Mouse (Mus musculus) liver, adult 2 months (tissue): ENCODE data around the gene Pole4. TPM values are rescaled to one million over a fixed set of nuclear protein-coding genes. Genes with fewer than 3 reads are reported as not detected.

Experiments
- DNase-seq: peaks from one replicate; pipeline ENCODE4 v3.0.0-alpha.2; 2011; ENCODE audit warnings: low read depth, low spot score; ENCODE audit errors: extremely low read depth
- H3K27ac ChIP-seq: fragments of 200-500 bp; replicated peaks from 2 replicates; pipeline ENCODE4 v1.5.1; 2012; ENCODE audit warnings: low read depth, mild to moderate bottlenecking, control low read depth, inconsistent platforms, low read length; ENCODE audit not compliant: insufficient read depth
- H3K27me3 ChIP-seq: fragments of 200-500 bp; 2 replicates; pipeline ENCODE4 v1.6.1; 2012; ENCODE audit warnings: mild to moderate bottlenecking, moderate library complexity, low read length, inconsistent platforms; ENCODE audit not compliant: control insufficient read depth, insufficient read depth
- H3K36me3 ChIP-seq: fragments of 200-500 bp; 2 replicates; pipeline ENCODE4 v1.6.1; 2012; ENCODE audit warnings: low read length, inconsistent platforms; ENCODE audit not compliant: control insufficient read depth, insufficient read depth
- H3K4me1 ChIP-seq: fragments of 200-500 bp; 2 replicates; pipeline ENCODE4 v1.6.1; 2011; ENCODE audit warnings: low read length; ENCODE audit not compliant: control insufficient read depth, insufficient read depth
- H3K4me3 ChIP-seq: fragments of 200-500 bp; 2 replicates; pipeline ENCODE4 v1.5.1; 2011; ENCODE audit warnings: low read depth, mild to moderate bottlenecking, control low read depth, low read length, moderate library complexity; ENCODE audit not compliant: insufficient read depth
- H3K79me2 ChIP-seq: fragments of 200-500 bp; 2 replicates; pipeline ENCODE4 v1.6.1; 2012; ENCODE audit warnings: inconsistent platforms, mild to moderate bottlenecking, low read length, moderate library complexity; ENCODE audit not compliant: control insufficient read depth, insufficient read depth
- H3K9ac ChIP-seq: fragments of 200-500 bp; 2 replicates; pipeline ENCODE4 v1.6.1; 2012; ENCODE audit warnings: low read depth, mild to moderate bottlenecking, control low read depth, inconsistent platforms, low read length
- CTCF ChIP-seq: fragments of 200-500 bp; IDR thresholded peaks from 2 replicates; pipeline ENCODE4 v1.5.1; 2011; ENCODE audit warnings: low read depth, low read length, control low read depth
- POLR2A ChIP-seq: fragments of 200-500 bp; IDR thresholded peaks from 2 replicates; pipeline ENCODE4 v1.6.1; 2011; ENCODE audit warnings: low read length, control low read depth; ENCODE audit not compliant: insufficient read depth; ENCODE audit errors: extremely low read depth
- WGBS: fragments of 180-500 bp; shearing (Covaris S2); methylation state at CpG from one replicate; pipeline ENCODE4 v1.1.7; 2018; 5-methylcytosine and 5-hydroxymethylcytosine counted together
- polyA plus RNA-seq: library from polyadenylated mRNA; depleted of rRNA; stranded (reverse); fragments of >200 nt; gene quantifications from 2 replicates; pipeline ENCODE4 v1.2.3, GENCODE M21; 2012
- total RNA-seq: library from RNA; depleted of rRNA; stranded (reverse); fragments of >200 nt; gene quantifications from 2 replicates; pipeline ENCODE4 v1.2.3, GENCODE M21; 2014

Pole4 gene
- total and polyA plus RNA-seq, 2 experiments: 12.2 to 23.7 TPM

DNA sequence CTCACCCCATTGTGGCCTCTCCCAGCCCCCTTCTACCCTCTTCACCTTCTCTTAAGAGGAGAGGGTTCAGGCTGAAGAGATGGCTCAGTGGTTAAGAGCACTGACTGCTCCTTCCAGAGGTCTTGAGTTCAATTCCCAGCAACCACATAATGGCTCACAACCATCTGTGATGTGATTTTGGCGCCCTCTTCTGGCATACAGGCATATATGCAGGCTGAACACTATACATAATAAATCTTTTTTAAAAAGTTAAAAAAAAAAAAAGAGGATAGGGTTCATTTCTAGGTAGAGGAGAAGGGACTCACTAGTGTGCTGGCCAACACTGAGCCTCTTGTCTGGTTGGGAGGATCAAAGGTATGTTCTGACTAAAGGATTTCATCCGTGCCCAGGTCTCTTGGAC is 44.9 kb upstream of the Pole4 start:
- DNase-seq: no peak

DNA sequence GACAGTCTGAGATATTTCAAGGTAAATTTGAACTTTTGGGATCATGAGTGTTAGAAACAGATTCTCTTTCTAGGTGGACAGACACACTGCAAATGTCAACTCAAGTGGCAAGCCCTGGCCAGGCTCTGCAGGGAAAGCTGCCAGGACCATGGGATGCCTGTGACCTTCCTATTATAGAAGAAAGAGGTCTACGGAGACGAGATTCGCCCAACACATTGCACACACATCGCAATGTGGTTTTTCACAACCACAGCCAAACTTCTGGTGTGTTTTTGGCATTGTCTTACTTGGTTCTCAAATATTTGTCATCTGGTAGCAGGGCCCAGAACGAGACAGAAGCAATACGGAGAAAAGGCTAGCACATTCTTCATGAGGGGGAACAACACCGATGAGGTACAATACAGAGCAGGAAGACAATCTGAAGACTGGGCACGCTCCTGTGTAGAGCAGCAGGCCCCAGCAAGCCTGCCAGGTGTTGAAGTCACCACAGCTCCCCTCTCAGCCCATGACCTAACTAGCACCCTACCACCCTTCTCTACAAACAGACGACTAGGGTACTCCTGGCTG is 43.0 kb upstream of the Pole4 start:
- no peak for DNase-seq
- H3K36me3 ChIP-seq: no peaks in the 10 kb centered on the region
- WGBS: 89% methylated on average over 9 of the region's 9 CpGs
- H3K27me3 ChIP-seq: no peaks in the 10 kb centered on the region
- H3K79me2 ChIP-seq: no peaks in the 10 kb centered on the region
- peaks cover 4% of the 10 kb centered on the region; the same call in 1 of the 2 replicates for H3K4me1 ChIP-seq
- no peak for TF ChIP-seq POLR2A
- TF ChIP-seq CTCF: no peak
- no peak overlapping the region for H3K4me3 ChIP-seq
- H3K27ac ChIP-seq: no peak overlapping the region
- no peak overlapping the region for H3K9ac ChIP-seq

More for the DNA sequence above, 44.9 kb upstream of the Pole4 start:
- no peaks in the 10 kb centered on the region for H3K27me3 ChIP-seq
- TF ChIP-seq POLR2A (no peak), CTCF (no peak)
- WGBS: 62% methylated on average over 2 of the region's 2 CpGs
- H3K4me3 ChIP-seq: no peak overlapping the region
- H3K79me2 ChIP-seq: no peaks in the 10 kb centered on the region
- no peak overlapping the region for H3K27ac ChIP-seq
- no peaks in the 10 kb centered on the region for H3K36me3 ChIP-seq
- peaks cover 4% of the 10 kb centered on the region; the same call in 1 of the 2 replicates for H3K4me1 ChIP-seq
- H3K9ac ChIP-seq: no peak overlapping the region

DNA sequence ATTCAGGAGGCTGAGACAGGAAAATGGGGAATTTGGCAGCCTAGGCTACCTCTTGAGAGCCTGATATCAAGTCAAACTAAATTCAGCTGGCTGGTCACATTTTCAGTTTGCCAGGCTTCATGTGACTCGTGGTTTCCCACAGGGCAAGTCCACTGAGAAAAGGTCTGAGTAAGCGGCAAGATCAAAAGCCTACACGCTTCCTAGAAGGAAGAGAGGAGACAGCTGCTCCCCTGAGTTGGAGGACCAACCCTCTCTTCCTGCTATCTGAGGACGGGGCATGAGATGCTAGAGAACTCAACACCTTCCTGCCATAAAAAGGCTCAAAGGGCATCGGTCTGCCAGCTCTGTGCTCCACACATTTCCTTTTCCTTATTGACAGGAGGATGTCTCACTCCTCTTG is 41.9 kb upstream of the Pole4 start:
- no peaks in the 10 kb centered on the region for H3K36me3 ChIP-seq
- 79% methylated on average over 5 of the region's 5 CpGs for WGBS
- H3K27me3 ChIP-seq: no peaks in the 10 kb centered on the region
- no peak overlapping the region for H3K4me3 ChIP-seq
- no peak overlapping the region for H3K27ac ChIP-seq
- no peaks in the 10 kb centered on the region for H3K79me2 ChIP-seq
- peaks cover 4% of the 10 kb centered on the region; the same call in 1 of the 2 replicates for H3K4me1 ChIP-seq
- no peak overlapping the region for H3K9ac ChIP-seq
- no peak for DNase-seq
- TF ChIP-seq CTCF: no peak
- TF ChIP-seq POLR2A: no peak

DNA sequence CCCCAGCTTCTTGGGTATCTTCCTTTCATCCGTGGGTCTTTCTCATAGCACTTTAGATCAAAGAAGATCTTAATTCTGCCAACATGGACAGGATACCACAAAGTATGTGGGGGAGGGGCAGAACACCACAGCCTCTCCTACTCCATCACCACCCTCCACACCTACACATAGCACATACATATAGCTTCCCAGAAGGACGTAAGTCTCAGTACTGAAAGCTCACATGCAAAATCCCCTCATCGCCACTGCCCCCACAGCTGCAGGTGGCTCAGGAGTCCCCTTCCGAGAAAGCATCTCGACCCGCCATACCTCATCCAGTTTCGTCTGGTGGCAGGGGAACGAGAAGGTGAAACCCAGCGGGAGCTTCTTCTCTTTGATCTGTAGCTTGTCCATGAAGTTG is 39.4 kb upstream of the Pole4 start:
- no peak for TF ChIP-seq CTCF
- no peak for TF ChIP-seq POLR2A
- Histone ChIP-seq H3K4me1 (no peaks in the 10 kb centered on the region), H3K36me3 (no peaks in the 10 kb centered on the region), H3K27me3 (no peaks in the 10 kb centered on the region), H3K27ac (no peak overlapping the region), H3K4me3 (no peak overlapping the region), H3K9ac (no peak overlapping the region), H3K79me2 (no peaks in the 10 kb centered on the region)
- 87% methylated on average over 9 of the region's 9 CpGs for WGBS
- DNase-seq: no peak

DNA sequence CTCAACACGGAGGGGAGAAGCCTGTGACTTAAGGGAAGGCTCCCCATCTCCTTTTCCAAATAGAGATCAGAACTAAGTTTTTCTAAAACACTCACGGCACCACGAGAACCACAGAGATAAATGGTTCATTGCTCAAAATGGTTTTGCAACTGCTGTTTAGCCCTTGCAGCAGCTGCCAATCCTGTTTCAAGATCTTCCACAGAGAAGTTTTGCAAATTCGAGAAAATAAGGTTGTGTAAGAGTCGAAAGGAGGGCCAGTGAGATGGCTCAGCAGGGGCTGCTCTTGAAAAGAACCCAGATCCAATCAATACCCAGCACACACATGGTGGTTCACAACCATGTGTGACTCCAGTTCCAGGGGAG is 36.3 kb upstream of the Pole4 start:
- H3K36me3 ChIP-seq: no peaks in the 10 kb centered on the region
- no peaks in the 10 kb centered on the region for H3K4me1 ChIP-seq
- DNase-seq: no peak
- WGBS: 74% methylated on average over 5 of the region's 5 CpGs
- no peak overlapping the region for H3K9ac ChIP-seq
- H3K4me3 ChIP-seq: no peak overlapping the region
- H3K79me2 ChIP-seq: no peaks in the 10 kb centered on the region
- no peaks in the 10 kb centered on the region for H3K27me3 ChIP-seq
- H3K27ac ChIP-seq: no peak overlapping the region
- TF ChIP-seq POLR2A: no peak
- TF ChIP-seq CTCF: no peak

DNA sequence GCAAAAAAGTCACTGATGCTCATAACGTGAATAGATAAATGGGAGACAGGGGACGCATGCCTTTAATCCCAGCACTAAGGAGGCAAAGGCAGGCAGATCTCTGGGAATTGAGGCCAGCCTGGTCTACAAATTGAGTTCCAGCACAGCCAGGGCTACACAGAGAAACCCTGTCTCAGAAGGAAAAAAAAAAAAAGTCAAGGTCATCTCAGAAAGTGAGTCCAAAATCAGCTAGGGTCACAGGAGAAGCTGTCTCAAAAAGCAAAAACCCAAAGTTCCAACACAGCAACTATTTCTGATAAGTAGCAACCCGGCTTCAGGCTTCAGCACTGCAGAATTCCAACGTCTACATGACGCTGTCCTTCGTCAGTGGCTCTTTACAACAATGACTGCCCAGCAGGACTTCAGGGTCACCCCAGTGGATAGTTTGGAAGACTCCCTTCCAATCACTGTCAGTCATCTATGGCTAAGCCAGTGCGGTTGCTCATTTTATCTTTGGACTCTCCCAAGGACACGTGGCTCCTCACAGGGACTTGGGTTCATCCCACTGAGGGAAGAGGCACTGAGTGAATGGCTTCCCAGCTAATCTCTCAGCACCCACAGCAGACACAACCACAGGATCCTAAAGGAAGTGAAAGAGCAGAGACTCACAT is 35.8 kb upstream of the Pole4 start:
- H3K4me1 ChIP-seq: no peaks in the 10 kb centered on the region
- H3K27ac ChIP-seq: no peak overlapping the region
- no peak for DNase-seq
- no peaks in the 10 kb centered on the region for H3K79me2 ChIP-seq
- no peak for TF ChIP-seq CTCF
- no peak for TF ChIP-seq POLR2A
- no peak overlapping the region for H3K9ac ChIP-seq
- H3K27me3 ChIP-seq: no peaks in the 10 kb centered on the region
- no peaks in the 10 kb centered on the region for H3K36me3 ChIP-seq
- 73% methylated on average over 8 of the region's 8 CpGs for WGBS
- H3K4me3 ChIP-seq: no peak overlapping the region
